Comparison of ENCODE assay signal across 7 mouse cellular contexts in the genomic region with DNA sequence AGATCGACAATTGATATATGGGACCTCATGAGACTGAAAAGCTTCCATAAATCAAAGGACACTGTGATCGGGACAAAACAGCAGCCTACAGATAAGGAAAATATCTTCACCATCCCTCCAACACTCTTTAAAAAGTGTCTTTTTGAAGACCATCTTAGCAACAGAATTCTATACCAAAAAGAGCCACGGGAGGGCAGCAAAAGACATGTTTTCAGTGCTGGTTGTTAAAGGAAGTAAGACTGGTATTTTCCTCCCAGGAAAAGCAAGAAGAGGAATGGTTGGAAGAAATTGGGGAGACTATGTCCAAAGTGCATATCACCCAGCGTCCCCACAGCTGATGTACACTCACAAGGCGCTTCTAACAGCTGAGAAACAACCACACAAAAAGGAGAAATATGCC.
DNase-seq lines count a peak whose midpoint lies in the region; ATAC-seq lines count a peak whose summit lies in the region.

No protein-coding gene starts in this region.

- no peak for ATAC-seq in midbrain, embryonic 11.5 days (ENCODE audit: low FRiP score)
- no peak for ATAC-seq in midbrain, embryonic 16.5 days

- no peak overlapping the region for H3K4me3 ChIP-seq in midbrain, embryonic 11.5 days (ENCODE audit: low read depth, low read length)
- no peak overlapping the region for H3K4me3 ChIP-seq in midbrain, embryonic 16.5 days (ENCODE audit: low read depth, low read length)

- WGBS in midbrain, embryonic 11.5 days = 34% methylated on average over 5 of the region's 5 CpGs
- 36% methylated on average over 5 of the region's 5 CpGs for WGBS in midbrain, embryonic 16.5 days

- DNase-seq in midbrain, embryonic 11.5 days (ENCODE audit: low spot score, missing footprints) = peak; percentile 98
- peak; percentile 66 for DNase-seq in R1 (ENCODE audit: low read depth, low spot score)
- DNase-seq in cerebellum, adult 9-10 months = peak; percentile 82
- peak; percentile 45 to 71 for DNase-seq in heart, postnatal 10 days
- peak; percentile 64 to 65 for DNase-seq in left cerebral cortex, adult 8-10 months (ENCODE audit: low spot score in 2 of 2)
- DNase-seq in right cerebral cortex, adult 2 months (ENCODE audit: low spot score in 2 of 2) = peak; percentile 91

- H3K9ac ChIP-seq in midbrain, embryonic 11.5 days (ENCODE audit: low read length) = no peak overlapping the region
- no peak overlapping the region for H3K9ac ChIP-seq in midbrain, embryonic 16.5 days (ENCODE audit: low read depth, low read length)

- H3K9me3 ChIP-seq in midbrain, embryonic 11.5 days (ENCODE audit: control insufficient read depth, low read length) = no peaks in the 10 kb centered on the region
- H3K9me3 ChIP-seq in midbrain, embryonic 16.5 days (replicated peaks; ENCODE audit: control insufficient read depth, low read length, poor library complexity, severe bottlenecking) = no peaks in the 10 kb centered on the region

- no peaks in the 10 kb centered on the region for H3K4me1 ChIP-seq in midbrain, embryonic 11.5 days (ENCODE audit: control insufficient read depth, insufficient read depth, low read length)
- no peaks in the 10 kb centered on the region; the same call in 1 of the 2 replicates for H3K4me1 ChIP-seq in midbrain, embryonic 16.5 days (ENCODE audit: control insufficient read depth, insufficient read depth, low read length)

- no peaks in the 10 kb centered on the region for H3K36me3 ChIP-seq in midbrain, embryonic 11.5 days (ENCODE audit: control insufficient read depth, insufficient read depth, low read length)
- no peaks in the 10 kb centered on the region for H3K36me3 ChIP-seq in midbrain, embryonic 16.5 days (ENCODE audit: control insufficient read depth, insufficient read depth, low read length)

- no peak overlapping the region for H3K4me2 ChIP-seq in midbrain, embryonic 11.5 days
- H3K4me2 ChIP-seq in midbrain, embryonic 16.5 days (ENCODE audit: low read length) = no peak overlapping the region

- H3K27me3 ChIP-seq in midbrain, embryonic 11.5 days (ENCODE audit: control insufficient read depth, insufficient read depth, low read length) = no peaks in the 10 kb centered on the region
- no peaks in the 10 kb centered on the region for H3K27me3 ChIP-seq in midbrain, embryonic 16.5 days (ENCODE audit: control insufficient read depth, insufficient read depth, low read depth, low read length)

- no peak overlapping the region for H3K27ac ChIP-seq in midbrain, embryonic 11.5 days (ENCODE audit: low read depth, low read length)
- no peak overlapping the region for H3K27ac ChIP-seq in midbrain, embryonic 16.5 days (ENCODE audit: low read length)

- intact Hi-C loops in heart, postnatal 10 days (cut with DNase I) = loop anchor here (2.0 kb wide), 1 partner anchor 852 kb away; no protein-coding TSS in a partner anchor
